Mouse (Mus musculus) mesoderm, embryonic 11.5 days (tissue): ENCODE results near the gene Rbfox2.
A peak's percentile ranks its signal among the peaks of the same experiment; 100 is the strongest.
"Not testable (repeated sequence)": the region's sequence is repeated elsewhere in the genome, so short reads cannot be mapped to it uniquely, and the experiment has no call there.

ENCODE experiments used
- DNase-seq: peaks from one replicate; pipeline ENCODE4 v3.0.0-alpha.2; 2012; ENCODE audit warnings: low read depth, low spot score

The Rbfox2 gene

GRCm38 (mm10) chr15:77273947-77274346, 32.9 kb downstream of the Rbfox2 start:
- no peak for DNase-seq

GRCm38 (mm10) chr15:77271285-77271684, 35.5 kb downstream of the Rbfox2 start:
- DNase-seq, result no peak

- DNase-seq, result not testable (repeated sequence)
Observed at GRCm38 (mm10) chr15:77269496-77269895, 37.3 kb downstream of the Rbfox2 start.

- DNase-seq, result no peak
Observed at GRCm38 (mm10) chr15:77268415-77268814, 38.4 kb downstream of the Rbfox2 start.

GRCm38 (mm10) chr15:77265318-77265717, 41.5 kb downstream of the Rbfox2 start:
- peak; percentile 38 for DNase-seq

- DNase-seq, result no peak
Observed at GRCm38 (mm10) chr15:77264314-77264713, 42.5 kb downstream of the Rbfox2 start.

- no peak for DNase-seq
Observed at GRCm38 (mm10) chr15:77262782-77263181, 44.0 kb downstream of the Rbfox2 start.

- peak; percentile 63 for DNase-seq
Observed at GRCm38 (mm10) chr15:77257437-77258229, 49.2 kb downstream of the Rbfox2 start.

- no peak for DNase-seq
Observed at GRCm38 (mm10) chr15:77256782-77257181, 50.0 kb downstream of the Rbfox2 start.

GRCm38 (mm10) chr15:77254636-77255035, 52.2 kb downstream of the Rbfox2 start:
- DNase-seq, result peak; percentile 86

- no peak for DNase-seq
Observed at GRCm38 (mm10) chr15:77254128-77254527, 52.7 kb downstream of the Rbfox2 start.

GRCm38 (mm10) chr15:77251706-77252105, 55.1 kb downstream of the Rbfox2 start:
- no peak for DNase-seq

- no peak for DNase-seq
Observed at GRCm38 (mm10) chr15:77250806-77251205, 56.0 kb downstream of the Rbfox2 start.

GRCm38 (mm10) chr15:77249421-77249820, 57.4 kb downstream of the Rbfox2 start:
- DNase-seq, result no peak

GRCm38 (mm10) chr15:77245418-77246365, 61.1 kb downstream of the Rbfox2 start:
- DNase-seq, result peak; percentile 85

- no peak for DNase-seq
Observed at GRCm38 (mm10) chr15:77244634-77245033, 62.2 kb downstream of the Rbfox2 start.

- DNase-seq, result no peak
Observed at GRCm38 (mm10) chr15:77243876-77244560, 62.8 kb downstream of the Rbfox2 start.

- no peak for DNase-seq
Observed at GRCm38 (mm10) chr15:77240607-77241006, 66.2 kb downstream of the Rbfox2 start.

GRCm38 (mm10) chr15:77239564-77239963, 67.2 kb downstream of the Rbfox2 start:
- no peak for DNase-seq

- no peak for DNase-seq
Observed at GRCm38 (mm10) chr15:77237661-77238060, 69.1 kb downstream of the Rbfox2 start.

GRCm38 (mm10) chr15:77236055-77236567, 70.7 kb downstream of the Rbfox2 start:
- DNase-seq, result no peak

GRCm38 (mm10) chr15:77235551-77235950, 71.3 kb downstream of the Rbfox2 start:
- DNase-seq, result no peak
